Mouse (Mus musculus) heart, embryonic 12.5 days (tissue): ENCODE data around the gene Tnfrsf1b. TPM values are rescaled to one million over a fixed set of nuclear protein-coding genes. Genes with fewer than 3 reads are reported as not detected.

Experiments used
- ATAC-seq: fragments of 200-750 bp; cut with Nextera tagmentation; 2 replicates; pipeline ENCODE4 v1.8.0; 2017; ENCODE audit warnings: moderate TSS enrichment, moderate library complexity; ENCODE audit not compliant: insufficient number of reproducible peaks, low FRiP score
- H3K27ac ChIP-seq: fragments of 300-500 bp; sonication (generic); 2 replicates; pipeline ENCODE4 v1.5.1; 2016; ENCODE audit warnings: mild to moderate bottlenecking, moderate library complexity; ENCODE audit not compliant: poor library complexity, severe bottlenecking
- H3K27me3 ChIP-seq: fragments of 300-500 bp; sonication (generic); replicated peaks from 2 replicates; pipeline ENCODE4 v1.6.1; 2016; ENCODE audit warnings: mild to moderate bottlenecking, moderate library complexity
- H3K36me3 ChIP-seq: fragments of 300-500 bp; sonication (generic); 2 replicates; pipeline ENCODE4 v1.6.1; 2016; ENCODE audit warnings: mild to moderate bottlenecking, moderate library complexity
- H3K4me1 ChIP-seq: fragments of 300-500 bp; sonication (generic); replicated peaks from 2 replicates; pipeline ENCODE4 v1.6.1; 2016; ENCODE audit warnings: mild to moderate bottlenecking
- H3K4me2 ChIP-seq: fragments of 300-500 bp; sonication (generic); 2 replicates; pipeline ENCODE4 v1.6.1; 2016; ENCODE audit warnings: mild to moderate bottlenecking, moderate library complexity
- H3K4me3 ChIP-seq: fragments of 300-500 bp; sonication (generic); 2 replicates; pipeline ENCODE4 v1.5.1; 2016; ENCODE audit warnings: mild to moderate bottlenecking
- H3K9ac ChIP-seq: fragments of 300-500 bp; sonication (generic); 2 replicates; pipeline ENCODE4 v1.6.1; 2016; ENCODE audit warnings: mild to moderate bottlenecking, moderate library complexity
- H3K9me3 ChIP-seq: fragments of 300-500 bp; sonication (generic); replicated peaks from 2 replicates; pipeline ENCODE4 v1.6.1; 2016; ENCODE audit warnings: mild to moderate bottlenecking, moderate library complexity
- WGBS: fragments of 180-500 bp; shearing (Covaris S2); methylation state at CpG from one replicate; pipeline ENCODE4 v1.1.7; 2016; 5-methylcytosine and 5-hydroxymethylcytosine counted together
- polyA plus RNA-seq: library from polyadenylated mRNA; unstranded; fragments of >200 nt; fragmentation: Nextera tagmentation; extraction: Ambion mirVana; gene quantifications from 2 replicates; pipeline ENCODE4 v1.2.1, GENCODE M21; 2016

The Tnfrsf1b gene
- polyA plus RNA-seq, 1 experiment from 2014 or later = 3.8 TPM

GRCm38 (mm10) chr4:145239049-145239830, 7.4 kb downstream of the Tnfrsf1b start:
- no peaks in the 10 kb centered on the region for H3K9me3 ChIP-seq
- WGBS = 32% methylated on average over 4 of the region's 4 CpGs
- H3K27me3 ChIP-seq = no peaks in the 10 kb centered on the region
- peaks cover 11% of the 10 kb centered on the region for H3K4me1 ChIP-seq
- no peaks in the 10 kb centered on the region for H3K36me3 ChIP-seq
- peak; percentile 76 for ATAC-seq
- peak overlapping the region; percentile 72 for H3K27ac ChIP-seq
- no peak overlapping the region for H3K4me3 ChIP-seq
- no peak overlapping the region for H3K9ac ChIP-seq
- no peak overlapping the region for H3K4me2 ChIP-seq

GRCm38 (mm10) chr4:145236027-145236426, 10.6 kb downstream of the Tnfrsf1b start:
- no peak overlapping the region for H3K4me3 ChIP-seq
- H3K36me3 ChIP-seq = no peaks in the 10 kb centered on the region
- H3K9ac ChIP-seq = no peak overlapping the region
- no peak overlapping the region for H3K4me2 ChIP-seq
- H3K27me3 ChIP-seq = no peaks in the 10 kb centered on the region
- 82% methylated on average over 7 of the region's 7 CpGs for WGBS
- H3K27ac ChIP-seq = no peak overlapping the region
- ATAC-seq = no peak
- H3K9me3 ChIP-seq = no peaks in the 10 kb centered on the region
- H3K4me1 ChIP-seq = peaks cover 23% of the 10 kb centered on the region

- Histone ChIP-seq H3K4me1 (peaks cover 23% of the 10 kb centered on the region), H3K27ac (0 out of 2 replicates have a peak overlapping the region, but pooled peaks have one; percentile 21), H3K4me2 (no peak overlapping the region), H3K9me3 (no peaks in the 10 kb centered on the region), H3K27me3 (no peaks in the 10 kb centered on the region), H3K36me3 (no peaks in the 10 kb centered on the region), H3K9ac (no peak overlapping the region), H3K4me3 (no peak overlapping the region)
- 47% methylated on average over 3 of the region's 3 CpGs for WGBS
- no peak; the same call in 1 of the 2 replicates for ATAC-seq
Observed at GRCm38 (mm10) chr4:145233487-145234228, 13.0 kb downstream of the Tnfrsf1b start.

- Histone ChIP-seq H3K4me3 (no peak overlapping the region), H3K9me3 (no peaks in the 10 kb centered on the region), H3K27me3 (no peaks in the 10 kb centered on the region), H3K4me1 (peaks cover 23% of the 10 kb centered on the region), H3K27ac (no peak overlapping the region), H3K36me3 (no peaks in the 10 kb centered on the region), H3K9ac (no peak overlapping the region), H3K4me2 (no peak overlapping the region)
- ATAC-seq = no peak
- WGBS = 84% methylated on average over 5 of the region's 5 CpGs
Observed at GRCm38 (mm10) chr4:145231732-145232131, 14.9 kb downstream of the Tnfrsf1b start.

- Histone ChIP-seq H3K4me2 (no peak overlapping the region), H3K27ac (no peak overlapping the region), H3K4me3 (no peak overlapping the region), H3K4me1 (peaks cover 23% of the 10 kb centered on the region), H3K36me3 (no peaks in the 10 kb centered on the region), H3K27me3 (no peaks in the 10 kb centered on the region), H3K9me3 (no peaks in the 10 kb centered on the region), H3K9ac (no peak overlapping the region)
- 81% methylated on average over 2 of the region's 2 CpGs for WGBS
- no peak for ATAC-seq
Observed at GRCm38 (mm10) chr4:145230647-145231046, 16.0 kb downstream of the Tnfrsf1b start.

GRCm38 (mm10) chr4:145229524-145230163, 17.0 kb downstream of the Tnfrsf1b start:
- no peak overlapping the region for H3K9ac ChIP-seq
- no peaks in the 10 kb centered on the region for H3K27me3 ChIP-seq
- ATAC-seq = peak; percentile 79
- peaks cover 23% of the 10 kb centered on the region for H3K4me1 ChIP-seq
- H3K36me3 ChIP-seq = no peaks in the 10 kb centered on the region
- H3K9me3 ChIP-seq = no peaks in the 10 kb centered on the region
- H3K27ac ChIP-seq = no peak overlapping the region; the same call in 1 of the 2 replicates
- H3K4me3 ChIP-seq = no peak overlapping the region
- no peak overlapping the region for H3K4me2 ChIP-seq
- WGBS = 77% methylated on average over 5 of the region's 5 CpGs

- Histone ChIP-seq H3K4me1 (peaks cover 22% of the 10 kb centered on the region), H3K36me3 (no peaks in the 10 kb centered on the region), H3K27me3 (no peaks in the 10 kb centered on the region), H3K4me2 (no peak overlapping the region), H3K27ac (no peak overlapping the region), H3K4me3 (no peak overlapping the region), H3K9ac (no peak overlapping the region), H3K9me3 (no peaks in the 10 kb centered on the region)
- WGBS = 74% methylated on average over 6 of the region's 6 CpGs
- ATAC-seq = no peak
Observed at GRCm38 (mm10) chr4:145229051-145229450, 17.6 kb downstream of the Tnfrsf1b start.

GRCm38 (mm10) chr4:145224613-145225012, 22.1 kb downstream of the Tnfrsf1b start:
- H3K27me3 ChIP-seq = no peaks in the 10 kb centered on the region
- 77% methylated on average over 4 of the region's 4 CpGs for WGBS
- peaks cover 9% of the 10 kb centered on the region for H3K4me1 ChIP-seq
- H3K27ac ChIP-seq = no peak overlapping the region
- ATAC-seq = no peak
- no peaks in the 10 kb centered on the region for H3K9me3 ChIP-seq
- no peaks in the 10 kb centered on the region for H3K36me3 ChIP-seq
- H3K9ac ChIP-seq = no peak overlapping the region
- H3K4me2 ChIP-seq = no peak overlapping the region
- H3K4me3 ChIP-seq = no peak overlapping the region

GRCm38 (mm10) chr4:145222064-145222463, 24.6 kb downstream of the Tnfrsf1b start:
- Histone ChIP-seq H3K27ac (no peak overlapping the region), H3K4me3 (no peak overlapping the region), H3K9me3 (no peaks in the 10 kb centered on the region), H3K9ac (no peak overlapping the region), H3K4me1 (peaks cover 5% of the 10 kb centered on the region), H3K4me2 (no peak overlapping the region), H3K27me3 (no peaks in the 10 kb centered on the region), H3K36me3 (no peaks in the 10 kb centered on the region)
- ATAC-seq = peak; percentile 84
- WGBS = 49% methylated on average over 8 of the region's 8 CpGs

GRCm38 (mm10) chr4:145221379-145221778, 25.3 kb downstream of the Tnfrsf1b start:
- Histone ChIP-seq H3K4me2 (no peak overlapping the region), H3K9me3 (no peaks in the 10 kb centered on the region), H3K4me3 (no peak overlapping the region), H3K27ac (no peak overlapping the region), H3K9ac (no peak overlapping the region), H3K4me1 (peaks cover 5% of the 10 kb centered on the region), H3K27me3 (no peaks in the 10 kb centered on the region), H3K36me3 (no peaks in the 10 kb centered on the region)
- 61% methylated on average over 2 of the region's 2 CpGs for WGBS
- ATAC-seq = no peak

- ATAC-seq = no peak
- peaks cover 8% of the 10 kb centered on the region for H3K4me1 ChIP-seq
- WGBS = 85% methylated on average over 1 of the region's 1 CpGs
Observed at GRCm38 (mm10) chr4:145220001-145220400, 26.7 kb downstream of the Tnfrsf1b start.

More at GRCm38 (mm10) chr4:145220001-145220400, 26.7 kb downstream of the Tnfrsf1b start:
- Histone ChIP-seq H3K4me3 (no peak overlapping the region), H3K9me3 (no peaks in the 10 kb centered on the region), H3K27ac (no peak overlapping the region), H3K36me3 (no peaks in the 10 kb centered on the region), H3K4me2 (no peak overlapping the region), H3K27me3 (no peaks in the 10 kb centered on the region), H3K9ac (no peak overlapping the region)
